Mouse (Mus musculus): Measurements from ENCODE around the gene Babam2. TPM values are rescaled to one million over a fixed set of nuclear protein-coding genes. Genes with fewer than 3 reads are reported as not detected.

Babam2 gene
- total RNA-seq, 2 experiments from 2014 or later = 38.1 to 39.1 TPM

DNA sequence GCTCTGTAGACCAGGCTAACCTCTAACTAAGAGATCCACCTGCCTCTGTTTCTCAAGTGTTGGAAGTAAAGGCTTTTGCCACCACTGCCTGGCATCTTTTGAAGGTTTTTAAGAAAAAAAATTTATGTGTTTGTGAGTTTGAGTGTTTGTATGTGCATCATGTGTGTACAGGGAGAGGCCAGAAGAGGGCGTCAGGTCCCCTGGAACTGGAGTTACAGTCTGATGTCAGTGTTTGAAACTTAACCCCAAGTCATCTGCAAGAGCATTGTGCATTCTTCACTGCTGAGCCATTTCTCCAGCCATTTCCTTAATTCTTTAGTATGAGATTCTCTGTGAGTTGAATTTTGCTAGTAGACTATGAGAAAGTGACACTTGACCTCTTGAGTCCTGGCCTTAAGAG lies 11.9 kb downstream of the Babam2 start:
- peak; percentile 5 for DNase-seq
- intact Hi-C loops (cut with DNase I) = no loop called here

DNA sequence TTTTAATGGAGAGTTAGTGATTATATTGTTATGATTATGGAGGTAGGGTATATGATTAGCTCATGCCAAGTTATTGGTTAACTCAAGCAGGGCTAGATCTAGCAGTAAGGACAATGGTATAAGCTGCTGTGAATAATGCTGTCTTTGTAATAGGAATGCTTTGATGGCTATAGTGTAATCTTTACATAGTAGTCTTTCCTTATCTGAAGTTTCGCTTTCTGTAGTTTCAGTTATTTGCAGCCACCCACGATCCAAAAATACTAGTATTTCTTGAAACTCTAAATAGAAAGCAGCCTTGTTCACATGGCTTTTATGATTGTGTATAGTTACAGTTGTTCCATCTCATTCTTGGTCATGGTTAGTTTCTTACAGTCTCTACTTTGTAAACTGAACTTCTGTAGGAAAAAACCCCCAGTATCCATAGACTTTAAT lies 15.8 kb downstream of the Babam2 start:
- intact Hi-C loops (cut with DNase I) = no loop called here
- no peak for DNase-seq

DNA sequence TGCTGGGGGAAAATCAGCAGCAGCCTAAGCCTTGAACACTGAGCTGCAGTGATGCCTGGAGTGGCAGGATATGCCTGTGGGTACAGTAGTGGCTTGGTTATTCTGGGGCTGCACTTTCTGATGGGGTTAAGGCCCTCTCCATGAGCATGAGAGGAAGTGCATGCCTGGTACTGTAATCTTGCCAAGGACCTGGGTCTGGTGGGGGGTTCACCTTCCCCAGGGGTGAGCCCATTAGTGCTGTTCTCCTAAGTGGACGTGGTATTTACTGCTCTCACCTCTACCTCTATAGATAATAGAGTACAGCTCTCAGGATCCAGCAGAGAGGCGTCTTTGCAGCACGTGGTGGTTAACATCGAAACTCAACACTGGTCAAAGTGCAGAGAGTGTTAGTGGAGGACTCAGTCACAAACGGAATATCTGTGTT lies 16.4 kb downstream of the Babam2 start:
- intact Hi-C loops (cut with DNase I) = no loop called here
- DNase-seq = no peak

DNA sequence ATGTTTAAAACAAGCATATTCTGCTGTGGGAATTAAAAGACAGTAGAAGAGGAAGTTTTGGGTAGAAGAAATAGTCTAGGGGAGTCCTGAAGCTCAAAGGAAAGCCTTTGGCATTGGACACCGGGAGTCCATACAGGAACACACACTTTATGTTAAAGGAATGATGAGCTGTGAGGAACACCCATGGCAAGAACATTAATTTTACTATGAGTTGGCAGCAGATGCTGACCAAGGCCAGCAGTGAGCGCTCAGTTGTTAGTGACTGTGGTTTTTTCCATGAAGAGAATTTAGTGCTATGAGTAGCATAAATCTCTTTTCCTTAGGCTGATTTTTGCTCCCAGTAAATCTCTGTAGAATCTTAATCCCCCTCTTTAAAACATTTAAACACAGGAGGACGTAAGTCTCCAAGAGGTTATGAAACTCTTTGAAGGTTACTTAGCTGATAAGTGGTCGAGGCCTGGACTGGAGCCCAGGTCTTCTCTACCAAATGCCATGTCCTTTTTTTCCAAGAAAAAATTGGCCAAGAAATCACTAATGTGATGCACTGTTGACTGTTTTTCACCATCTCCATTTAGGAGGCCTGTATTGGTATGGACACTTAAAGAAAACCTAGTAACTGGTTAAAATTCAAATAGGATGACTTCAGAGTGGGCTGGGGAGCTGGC lies 18.1 kb downstream of the Babam2 start:
- intact Hi-C loops (cut with DNase I) = no loop called here
- DNase-seq = no peak

DNA sequence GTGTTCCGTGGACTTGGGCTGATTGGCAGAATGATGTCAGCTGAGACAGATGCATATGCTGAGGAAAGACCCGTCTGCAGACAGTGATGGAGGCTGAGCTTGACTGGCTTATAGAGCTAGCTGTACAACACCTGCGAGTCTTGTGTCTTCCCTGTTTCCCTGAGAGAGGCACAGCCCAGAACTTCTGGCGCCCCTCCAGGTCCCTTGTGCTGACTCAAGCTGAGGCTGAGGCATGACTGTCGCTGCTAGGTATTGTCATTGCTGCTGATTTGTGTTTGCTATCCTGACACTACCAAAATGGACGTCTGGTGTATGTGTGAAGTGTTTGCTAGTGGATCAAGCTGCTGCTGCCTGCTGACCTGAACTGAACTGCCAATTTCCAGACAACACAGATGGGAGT lies 27.0 kb downstream of the Babam2 start:
- peak; percentile 7 for DNase-seq
- intact Hi-C loops (cut with DNase I) = no loop called here

DNA sequence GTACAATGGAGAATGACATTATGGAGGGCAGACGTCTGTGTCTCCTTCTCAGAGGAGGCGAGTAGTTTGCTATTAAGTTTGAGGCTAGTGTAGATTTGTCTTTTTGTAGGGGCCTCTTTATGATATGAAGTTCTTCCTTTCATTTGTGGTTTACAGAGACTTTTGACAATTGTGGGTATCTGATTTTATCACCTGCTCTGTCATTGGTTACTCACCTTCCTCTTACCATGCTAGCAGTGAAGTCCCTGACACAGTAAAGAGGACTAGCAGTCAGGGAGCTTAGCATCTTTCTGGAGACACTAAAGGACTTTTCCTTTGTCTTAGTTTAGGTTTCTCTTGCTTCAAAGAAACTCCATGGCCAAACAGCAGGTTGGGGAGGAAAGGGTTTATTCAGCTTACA lies 28.4 kb downstream of the Babam2 start:
- DNase-seq = no peak
- intact Hi-C loops (cut with DNase I) = no loop called here

DNA sequence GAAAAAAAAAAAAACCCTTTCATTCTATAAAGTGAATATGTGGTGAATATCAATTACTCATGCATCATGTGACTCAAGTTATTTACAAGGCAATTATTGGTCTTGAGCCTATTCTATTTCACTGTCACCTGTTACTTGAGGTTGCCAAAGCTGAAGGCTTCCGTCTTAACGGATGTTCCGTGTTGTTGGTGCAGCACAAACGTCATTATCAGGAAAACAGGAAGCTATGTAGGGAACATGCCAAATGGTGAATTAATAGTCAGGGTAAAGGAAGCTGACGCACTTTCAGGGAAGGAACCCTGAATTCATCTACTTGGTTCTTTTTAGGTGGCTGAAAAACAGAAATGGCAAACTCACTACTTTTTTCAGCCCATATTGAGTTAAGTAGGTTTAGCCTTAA lies 30.0 kb downstream of the Babam2 start:
- intact Hi-C loops (cut with DNase I) = no loop called here
- no peak for DNase-seq

DNA sequence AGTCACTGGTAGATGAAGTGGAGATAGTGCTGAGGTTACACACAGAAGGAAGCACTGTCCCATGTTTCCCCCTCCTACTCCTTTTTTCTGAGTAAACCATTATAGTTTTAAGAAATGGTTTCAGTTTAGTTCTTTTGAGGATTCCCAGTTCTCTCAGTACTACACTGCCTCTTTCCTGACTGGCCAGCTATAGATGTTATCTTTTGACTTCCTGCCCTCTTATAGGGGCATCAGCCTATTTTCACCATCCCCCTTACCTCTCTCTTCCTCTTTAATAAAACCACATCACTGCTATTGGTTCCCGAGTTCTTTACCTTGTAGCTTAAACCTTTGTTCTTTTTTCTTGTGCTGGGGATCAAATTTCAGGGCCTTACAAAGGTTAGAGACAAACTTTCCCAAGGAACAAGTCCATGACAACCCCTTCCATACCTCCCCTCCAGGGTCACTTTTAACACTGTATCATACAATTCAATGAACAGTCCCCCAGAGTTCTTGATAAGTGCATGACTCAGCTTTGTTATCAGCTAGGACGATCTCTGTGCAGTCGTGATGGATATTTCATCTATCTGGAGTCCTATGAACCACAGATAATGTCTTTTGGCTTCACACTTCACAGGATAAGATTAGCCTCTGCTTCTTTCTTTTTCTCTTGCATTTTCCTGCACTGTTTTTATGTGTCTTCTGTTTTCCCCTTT lies 35.3 kb downstream of the Babam2 start:
- intact Hi-C loops (cut with DNase I) = no loop called here
- DNase-seq = no peak

DNA sequence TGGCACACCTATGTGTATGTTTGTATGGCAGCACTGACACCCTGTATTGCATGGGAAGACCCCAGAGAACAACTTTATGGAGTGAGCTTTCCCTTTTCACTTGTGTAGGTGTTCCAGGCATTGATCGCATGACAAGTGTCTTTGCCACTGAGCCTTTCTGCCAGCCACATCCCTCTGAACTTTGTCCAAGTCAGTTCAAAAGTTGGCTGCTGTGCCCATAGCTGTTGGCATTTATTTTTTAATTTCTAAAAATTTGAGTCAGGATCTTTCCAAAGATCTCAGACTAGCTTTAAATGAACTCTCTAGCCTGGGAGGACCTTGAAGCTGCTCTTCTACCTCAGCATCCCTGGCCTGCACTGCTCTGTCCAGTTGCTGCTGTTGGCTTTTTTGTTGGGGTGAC lies 44.4 kb downstream of the Babam2 start:
- intact Hi-C loops (cut with DNase I) = no loop called here
- no peak for DNase-seq

DNA sequence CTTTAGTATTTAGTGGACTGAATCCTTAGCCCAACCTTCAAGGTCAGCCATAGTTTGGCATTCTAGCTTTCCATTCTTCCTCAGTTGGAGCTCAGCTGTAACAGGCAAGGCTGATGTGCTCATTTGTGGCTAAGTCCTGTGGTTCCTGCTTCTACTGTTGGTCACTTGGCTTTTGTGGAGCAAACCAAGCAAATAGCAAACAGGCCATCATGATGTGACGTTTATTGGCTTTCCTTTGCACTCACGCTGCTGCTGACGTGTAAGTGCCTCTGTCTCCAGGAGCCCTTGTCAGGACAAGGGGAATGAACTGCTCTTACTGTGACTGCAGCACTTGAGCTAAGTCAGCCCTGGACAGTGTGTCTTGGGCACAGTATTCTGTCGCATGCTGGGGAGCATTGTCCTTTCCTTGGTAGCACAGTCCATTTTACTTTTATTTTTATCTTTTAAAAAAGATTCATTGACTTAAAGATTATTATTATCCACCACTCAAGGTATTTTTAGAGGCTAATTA lies 45.1 kb downstream of the Babam2 start:
- DNase-seq = no peak
- intact Hi-C loops (cut with DNase I) = no loop called here

DNA sequence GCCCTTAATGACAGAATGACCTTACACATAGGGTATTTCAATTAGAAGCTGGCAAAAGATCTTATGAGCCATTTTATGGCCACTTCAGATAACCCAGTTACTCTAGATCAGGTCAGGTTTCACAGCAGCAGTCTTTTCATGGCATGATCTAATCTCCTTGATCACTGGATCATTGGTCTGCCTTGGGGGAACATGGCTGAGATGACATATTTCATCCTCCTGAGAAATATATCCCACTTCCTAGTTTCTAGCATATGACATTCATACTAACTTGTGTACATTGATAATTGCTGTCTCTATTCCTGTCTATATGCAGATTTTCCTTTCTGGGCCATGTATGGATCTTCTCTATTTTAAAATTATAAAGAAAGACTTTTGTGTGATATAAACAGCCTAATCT lies 51.9 kb downstream of the Babam2 start:
- intact Hi-C loops (cut with DNase I) = no loop called here
- DNase-seq = no peak

DNA sequence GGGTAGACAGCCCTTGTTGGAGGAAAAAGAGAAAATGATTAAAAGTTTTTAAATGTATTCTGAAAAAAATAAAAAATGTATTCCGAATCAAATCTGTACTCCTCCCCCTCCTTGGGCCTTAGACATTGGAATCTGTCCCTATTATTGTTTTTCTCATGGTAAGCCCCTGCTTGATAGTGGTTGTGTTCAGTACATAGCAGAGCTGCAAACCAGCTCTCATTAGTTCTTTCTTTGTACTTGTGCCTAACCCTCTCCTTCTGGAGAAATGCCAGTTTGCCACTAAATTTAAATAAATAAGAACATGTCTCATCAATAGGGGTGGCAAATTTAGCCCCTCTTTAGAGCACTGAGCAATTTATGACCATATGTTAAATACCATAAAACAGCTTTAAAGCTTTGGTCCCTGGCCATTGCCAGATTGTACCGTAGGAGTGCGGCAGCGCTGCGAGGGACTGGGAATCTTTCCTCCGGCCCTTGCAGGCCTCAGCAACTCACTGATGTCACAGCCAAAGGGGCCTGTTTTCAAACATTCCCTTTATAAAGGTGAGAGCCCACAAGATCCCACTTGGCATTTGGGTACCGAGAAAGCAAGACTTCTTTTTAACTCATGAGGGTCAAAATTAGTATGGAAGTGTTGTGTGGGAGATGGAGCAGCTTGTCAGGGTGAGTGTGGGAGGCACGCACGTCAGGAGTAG lies 52.9 kb downstream of the Babam2 start:
- intact Hi-C loops (cut with DNase I) = no loop called here
- no peak for DNase-seq

DNA sequence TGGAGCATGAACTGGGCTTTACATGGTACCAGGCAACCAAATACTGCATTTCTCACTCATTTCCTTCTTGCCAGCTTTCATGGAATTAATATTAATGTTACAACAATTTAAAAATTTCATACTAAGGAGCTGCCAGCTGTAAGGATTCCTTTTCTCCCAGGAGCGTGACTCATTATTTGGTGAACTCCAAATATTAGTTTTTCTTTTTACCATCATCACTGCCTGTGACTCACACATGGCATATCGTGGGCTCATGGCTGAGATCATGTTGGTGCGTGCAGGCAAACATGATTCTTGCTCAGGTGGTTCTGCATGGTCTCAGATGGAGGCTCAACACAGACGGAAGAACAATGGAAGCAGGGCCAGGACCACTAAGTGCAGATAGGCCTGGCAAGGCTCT lies 53.5 kb downstream of the Babam2 start:
- no peak for DNase-seq
- intact Hi-C loops (cut with DNase I) = no loop called here

DNA sequence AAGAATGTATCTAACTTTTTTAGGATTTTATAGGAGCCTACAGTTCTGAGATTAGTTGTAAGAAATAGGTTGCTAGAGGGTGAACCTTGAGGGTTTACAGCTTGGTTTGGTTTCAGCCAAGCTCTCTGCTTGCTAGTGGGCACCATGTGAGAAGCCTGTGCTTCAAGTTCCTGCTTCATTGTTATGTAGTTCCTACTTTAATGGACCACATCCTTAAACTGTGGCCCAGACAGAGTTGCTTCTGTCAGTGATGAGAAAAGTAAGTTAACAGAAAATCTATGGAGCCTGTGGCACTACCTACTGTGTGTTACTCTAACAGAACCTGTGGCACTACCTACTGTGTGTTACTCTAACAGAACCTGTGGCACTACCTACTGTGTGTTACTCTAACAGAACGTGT lies 57.1 kb downstream of the Babam2 start:
- intact Hi-C loops (cut with DNase I) = no loop called here
- no peak for DNase-seq

DNA sequence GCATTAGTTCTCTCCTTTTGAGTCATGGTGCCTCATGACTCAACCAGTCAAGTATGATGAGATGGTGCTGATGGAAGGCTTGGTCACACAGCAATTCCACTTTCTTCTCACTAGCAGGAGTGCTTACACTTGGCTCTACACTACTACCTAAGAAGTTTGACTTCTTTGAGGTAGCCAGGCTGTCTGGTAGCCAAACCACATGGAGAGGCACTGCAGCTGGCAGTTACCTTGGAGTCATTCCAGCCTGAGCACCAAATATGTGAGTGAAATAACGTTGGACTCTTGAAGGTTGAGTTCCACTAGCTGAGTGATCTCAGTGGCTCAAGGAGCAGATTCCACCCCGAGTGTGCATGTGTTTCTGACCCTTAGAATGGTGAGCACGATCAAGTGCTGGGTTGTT lies 57.8 kb downstream of the Babam2 start:
- intact Hi-C loops (cut with DNase I) = no loop called here
- DNase-seq = no peak

DNA sequence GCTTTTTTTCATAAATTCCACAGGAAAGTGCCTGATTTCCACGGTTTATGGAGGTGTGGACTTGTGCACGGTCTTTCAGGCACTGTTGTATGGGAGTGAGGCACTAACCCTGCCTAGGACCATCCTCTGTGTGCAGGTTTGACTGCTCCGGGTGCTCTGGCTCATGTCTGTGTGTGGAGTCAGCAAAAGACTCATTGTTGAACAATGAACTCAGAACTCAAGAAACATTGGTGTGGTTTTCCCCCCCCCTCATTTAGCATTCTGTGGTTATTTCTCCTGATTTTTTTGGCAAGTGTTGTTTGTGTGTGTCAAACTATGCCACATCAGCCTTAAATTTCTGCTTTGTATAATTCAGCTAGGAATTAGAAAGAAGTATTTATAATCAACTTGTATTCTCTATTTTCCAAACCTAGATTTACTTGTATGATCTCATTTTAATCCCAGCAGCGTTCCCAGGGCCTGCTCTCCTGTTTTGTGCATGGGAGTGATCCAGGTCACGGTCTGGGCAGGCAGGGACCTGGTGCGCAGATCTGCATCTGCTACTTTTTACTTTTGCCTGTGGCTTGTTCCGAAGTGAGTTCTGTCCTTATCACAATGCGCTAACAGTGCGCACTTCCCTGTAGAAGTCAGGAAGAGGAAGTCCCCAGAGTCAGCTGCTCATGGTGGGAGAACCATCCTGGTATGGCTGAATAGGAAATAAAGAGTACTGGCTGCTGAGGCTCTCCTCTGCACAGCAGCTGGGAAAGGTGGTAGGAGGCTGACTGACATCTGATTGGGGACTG lies 61.0 kb downstream of the Babam2 start:
- intact Hi-C loops (cut with DNase I) = no loop called here

DNA sequence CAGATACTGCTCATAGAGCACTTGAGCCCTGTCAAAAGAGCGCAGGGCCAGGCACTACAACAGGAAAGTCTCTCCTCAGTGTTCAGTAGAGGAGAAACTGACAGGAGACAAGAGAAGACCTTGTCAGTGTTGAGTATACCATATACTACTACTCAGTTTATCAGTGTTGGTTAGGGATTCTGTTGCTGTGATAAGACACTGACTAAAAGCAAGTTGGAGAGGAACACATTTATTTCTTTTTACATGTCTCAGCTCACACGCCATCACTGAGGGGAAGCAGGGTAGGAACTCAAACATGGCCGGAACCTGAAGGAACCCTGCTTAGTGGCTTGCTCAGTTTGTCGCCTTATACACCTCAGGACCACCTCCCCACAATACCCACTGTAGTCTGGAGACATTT lies 64.4 kb downstream of the Babam2 start:
- intact Hi-C loops (cut with DNase I) = no loop called here
- DNase-seq = no peak

More for the DNA sequence above, 61.0 kb downstream of the Babam2 start:
- no peak for DNase-seq

DNA sequence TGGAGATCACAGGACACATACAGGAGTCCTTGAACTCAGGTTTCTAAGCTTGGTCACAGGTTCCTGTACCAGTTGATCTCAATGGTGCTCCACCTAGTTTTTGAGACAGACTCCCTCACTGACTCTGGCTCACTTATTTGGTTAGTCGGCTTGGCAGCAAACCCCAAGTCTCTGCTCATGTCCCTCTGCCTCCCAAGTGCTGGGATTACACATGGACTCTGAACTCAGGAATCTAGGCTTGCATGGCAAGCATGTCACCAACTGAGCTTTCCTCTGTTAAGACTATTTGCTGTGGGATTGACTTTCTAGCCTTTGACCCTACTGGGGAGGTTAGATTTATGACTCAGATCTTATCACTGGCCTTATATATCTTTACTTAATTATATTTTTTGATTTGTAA lies 65.3 kb downstream of the Babam2 start:
- DNase-seq = no peak
- intact Hi-C loops (cut with DNase I) = no loop called here

DNA sequence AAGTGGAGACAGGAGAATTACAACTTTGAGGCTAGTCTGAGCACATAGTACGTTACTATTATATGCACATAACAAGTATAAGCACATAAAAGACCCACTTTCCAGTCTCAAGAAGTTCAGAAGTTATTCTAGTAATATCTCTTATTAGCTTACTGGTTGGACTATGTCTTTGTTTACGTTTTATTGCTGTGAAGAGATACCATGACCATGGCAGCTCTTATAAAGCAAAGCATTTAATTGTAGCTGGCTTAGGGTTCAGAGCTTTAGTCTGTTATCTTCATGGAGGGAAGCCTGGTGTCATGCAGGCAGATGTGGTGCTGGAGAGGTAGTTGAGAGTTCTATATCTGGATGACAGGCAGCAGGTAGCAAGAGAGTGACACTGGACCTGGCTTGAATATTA lies 68.3 kb downstream of the Babam2 start:
- DNase-seq = no peak
- intact Hi-C loops (cut with DNase I) = no loop called here

DNA sequence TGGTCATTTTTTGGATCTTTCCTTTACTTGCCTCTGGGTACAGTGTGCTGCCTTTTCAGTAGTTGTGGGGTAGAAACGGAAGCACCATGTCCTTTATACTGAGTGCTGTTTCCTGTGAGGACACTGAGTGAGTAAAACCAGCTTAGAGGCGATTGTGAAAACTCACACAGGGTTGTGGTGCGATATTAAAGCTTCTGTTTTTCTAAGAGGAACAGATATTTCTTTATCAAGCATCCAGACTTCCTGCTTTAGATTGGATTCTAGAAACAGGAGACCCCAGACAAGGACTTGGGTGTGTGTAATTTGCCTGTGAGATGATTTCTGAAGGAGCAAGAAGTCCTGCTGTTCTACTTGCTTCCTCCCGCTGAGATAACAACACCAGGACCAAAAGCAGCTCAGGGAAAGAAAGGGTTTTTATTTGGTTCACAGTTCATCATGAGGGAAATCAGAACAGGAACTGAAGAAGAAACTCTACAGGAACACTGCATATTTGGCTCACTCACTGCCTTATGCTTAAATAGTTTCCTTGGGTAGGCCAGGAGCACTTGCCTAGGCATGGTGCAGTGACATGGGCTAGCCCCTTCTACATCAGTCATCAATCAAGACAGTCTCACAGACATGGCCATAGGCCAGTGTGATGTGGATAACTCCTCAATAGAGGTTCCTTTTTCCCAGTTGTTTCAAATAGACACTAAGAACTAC lies 69.5 kb downstream of the Babam2 start:
- intact Hi-C loops (cut with DNase I) = no loop called here
- no peak for DNase-seq

DNA sequence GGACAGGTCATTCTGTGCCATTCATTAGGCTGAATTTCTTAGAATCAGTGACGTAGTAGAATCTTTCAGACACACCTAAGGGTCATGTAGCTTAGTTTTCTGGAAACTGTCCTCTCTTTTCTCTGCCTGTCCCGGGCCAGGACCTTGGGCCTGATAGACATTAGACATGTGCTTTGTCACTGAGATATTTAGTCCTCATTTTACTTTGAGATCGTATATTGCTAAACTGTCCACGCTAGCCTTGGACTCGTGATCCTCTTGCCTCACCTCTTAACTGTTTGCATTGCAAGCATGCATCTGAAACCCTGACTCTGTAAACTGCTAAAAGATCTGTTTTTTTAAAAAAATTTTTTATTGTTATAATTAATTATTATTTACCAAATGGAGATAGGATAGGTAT lies 74.0 kb downstream of the Babam2 start:
- intact Hi-C loops (cut with DNase I) = no loop called here
- no peak for DNase-seq

All from left cerebral cortex, postnatal 4 days (tissue).